Mouse (Mus musculus) testis, postnatal 10 days (tissue): ENCODE results near the gene Zfp947.
"Not testable (repeated sequence)": the region's sequence is repeated elsewhere in the genome, so short reads cannot be mapped to it uniquely, and the experiment has no call there.

Experiments
- DNase-seq: peaks from one replicate; pipeline ENCODE4 v3.0.0; 2021; ENCODE audit warnings: low spot score

The Zfp947 gene

GRCm38 (mm10) chr17:22165722-22166294 lies at the start of gene Zfp947:
Zfp947 (minus strand) TSS chr17:22166190.
- DNase-seq: peak; percentile 59

DNA sequence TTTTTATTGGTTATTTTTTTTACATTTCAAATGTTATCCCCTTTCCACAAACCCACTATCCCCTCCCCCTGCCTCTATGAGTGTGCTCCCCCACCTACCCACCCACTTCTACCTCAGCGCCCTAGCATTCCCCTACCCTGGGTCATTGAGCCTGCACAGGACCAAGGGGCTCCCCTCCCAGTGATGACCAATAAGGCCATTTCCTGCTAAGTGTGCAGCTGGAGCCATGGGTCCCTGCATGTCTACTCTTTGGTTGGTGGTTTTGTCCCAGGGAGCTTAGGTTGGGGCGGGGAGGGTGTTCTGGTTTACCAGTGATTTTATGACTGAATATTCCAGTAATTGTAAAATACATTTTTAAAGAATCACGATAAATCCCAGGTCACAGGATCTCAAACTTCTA lies 686 bp downstream of the Zfp947 start:
- not testable (repeated sequence) for DNase-seq

DNA sequence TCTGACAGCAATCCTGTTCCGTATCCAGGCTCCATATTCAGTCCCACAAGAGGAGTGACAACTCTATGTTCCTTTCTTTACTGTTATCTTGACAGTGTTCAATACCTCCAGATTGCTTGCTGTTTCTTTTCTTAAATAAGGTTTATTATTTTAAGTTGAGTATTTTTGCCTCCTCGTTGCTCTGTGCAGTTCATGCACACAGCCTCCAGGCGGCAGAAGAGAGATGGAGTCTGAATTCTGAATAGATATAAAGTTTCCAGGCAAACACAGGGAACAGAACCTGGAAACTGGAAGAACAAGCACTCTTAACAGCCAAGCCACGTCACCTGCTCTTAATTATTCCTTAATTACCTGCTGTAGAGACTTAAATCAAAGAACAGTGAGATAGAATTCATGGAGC lies 12.0 kb downstream of the Zfp947 start:
- DNase-seq: not testable (repeated sequence)

DNA sequence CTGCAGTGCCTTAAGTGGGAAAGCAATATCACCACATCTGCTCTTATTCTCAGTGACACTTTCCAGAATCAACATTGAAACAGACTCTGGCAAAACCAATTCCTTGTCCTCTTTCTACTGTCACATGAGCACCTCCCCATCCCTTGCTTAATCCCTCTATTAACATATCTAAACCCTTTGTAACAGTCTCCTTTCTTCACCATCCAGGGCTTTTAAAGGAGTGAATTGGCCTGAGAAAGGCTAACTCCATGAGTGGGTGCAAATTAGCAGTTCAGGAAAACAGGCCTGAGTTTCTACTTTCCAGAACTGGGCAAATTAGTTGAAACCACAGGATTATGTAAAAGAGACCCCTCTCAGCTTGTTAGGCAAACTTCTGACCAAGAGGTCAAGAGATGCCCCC lies 47.2 kb downstream of the Zfp947 start:
- no peak for DNase-seq
